Mouse (Mus musculus) CH12.LX (cell line): ENCODE measurements around the gene Synpo2l. TPM values are rescaled to one million over a fixed set of nuclear protein-coding genes. Genes with fewer than 3 reads are reported as not detected.

ENCODE experiments used
- DNase-seq: peaks from one replicate; pipeline ENCODE4 v3.0.0-alpha.2; 2013; ENCODE audit errors: extremely low read depth
- H3K27ac ChIP-seq: 2 replicates; pipeline ENCODE4 v1.5.1; 2012; ENCODE audit warnings: low read depth, mild to moderate bottlenecking, control low read depth, moderate library complexity; ENCODE audit not compliant: insufficient read depth
- H3K27me3 ChIP-seq: replicated peaks from 2 replicates; pipeline ENCODE3; 2012; ENCODE audit warnings: inconsistent platforms
- H3K36me3 ChIP-seq, 2 experiments: replicated peaks in 1 of 2; 2 replicates each; pipeline versions ENCODE3 to v1.6.1; 2012; ENCODE audit warnings: inconsistent platforms in 1 of 2, low read length in 1 of 2, mild to moderate bottlenecking in 1 of 2, mixed read lengths in 1 of 2, moderate library complexity in 1 of 2; ENCODE audit not compliant: control insufficient read depth in 1 of 2, insufficient read depth in 1 of 2
- H3K4me1 ChIP-seq, 2 experiments: 2 replicates each; pipeline ENCODE4 v1.6.1; 2012; ENCODE audit warnings: inconsistent platforms in 1 of 2, moderate library complexity in 1 of 2; ENCODE audit not compliant: insufficient read depth in 2 of 2, control insufficient read depth in 1 of 2
- H3K4me2 ChIP-seq: 2 replicates; pipeline ENCODE4 v1.6.1; 2012; ENCODE audit warnings: low read depth, mild to moderate bottlenecking, control low read depth; ENCODE audit not compliant: poor library complexity, insufficient read depth, severe bottlenecking
- H3K4me3 ChIP-seq, 3 experiments: fragments of 150-350 bp in 1 of 3; sonication (generic) in 1 of 3; replicated peaks in 1 of 3; 2 replicates each; pipeline versions ENCODE3 to v1.5.1; 2011 to 2012; ENCODE audit warnings: low read depth in 2 of 3, low read length in 2 of 3, mild to moderate bottlenecking in 2 of 3, moderate library complexity in 2 of 3, control low read depth in 1 of 3, improper control_type of control experiment in 1 of 3, inconsistent platforms in 1 of 3, mixed read lengths in 1 of 3; ENCODE audit not compliant: poor library complexity in 1 of 3
- H3K79me2 ChIP-seq: replicated peaks from 2 replicates; pipeline ENCODE4 v1.6.1; 2012; ENCODE audit warnings: mild to moderate bottlenecking, moderate library complexity; ENCODE audit not compliant: control insufficient read depth, poor library complexity, insufficient read depth, severe bottlenecking; ENCODE audit errors: extremely low read depth
- H3K9ac ChIP-seq: 2 replicates; pipeline ENCODE4 v1.6.1; 2012; ENCODE audit warnings: low read depth, mild to moderate bottlenecking, control low read depth, moderate library complexity; ENCODE audit not compliant: insufficient read depth
- H3K9me3 ChIP-seq: replicated peaks from 2 replicates; pipeline ENCODE3; 2012; ENCODE audit warnings: low read length, inconsistent platforms, mixed read lengths
- BHLHE40 ChIP-seq: IDR thresholded peaks from 2 replicates; pipeline ENCODE4 v1.6.1; 2011; ENCODE audit warnings: mild to moderate bottlenecking, low read depth, low read length, improper control_type of control experiment
- CHD1 ChIP-seq: IDR thresholded peaks from 2 replicates; pipeline ENCODE4 v1.6.1; 2012; ENCODE audit warnings: low read depth, low read length, improper control_type of control experiment, inconsistent platforms
- ETS1 ChIP-seq: conservative IDR thresholded peaks from 2 replicates; pipeline ENCODE4 v1.6.1; 2012; ENCODE audit warnings: low read depth, mild to moderate bottlenecking, inconsistent platforms, low read length, improper control_type of control experiment, moderate library complexity
- GABPA ChIP-seq: IDR thresholded peaks from 2 replicates; pipeline ENCODE4 v1.6.1; 2012; ENCODE audit warnings: low read depth, low read length, improper control_type of control experiment, inconsistent platforms; ENCODE audit not compliant: insufficient replicate concordance
- HCFC1 ChIP-seq: IDR thresholded peaks from 2 replicates; pipeline ENCODE4 v1.6.1; 2012; ENCODE audit warnings: low read depth, mild to moderate bottlenecking, inconsistent platforms, low read length, improper control_type of control experiment
- IRF4 ChIP-seq: IDR thresholded peaks from 2 replicates; pipeline ENCODE4 v1.6.1; 2014; ENCODE audit warnings: low read depth, mild to moderate bottlenecking, inconsistent platforms, low read length, improper control_type of control experiment
- JUN ChIP-seq: IDR thresholded peaks from 2 replicates; pipeline ENCODE4 v1.6.1; 2011; ENCODE audit warnings: low read depth, mild to moderate bottlenecking, low read length, improper control_type of control experiment, moderate library complexity; ENCODE audit not compliant: insufficient read depth
- JUND ChIP-seq: conservative IDR thresholded peaks from 2 replicates; pipeline ENCODE4 v1.6.1; 2011; ENCODE audit warnings: low read depth, low read length, improper control_type of control experiment
- MAFK ChIP-seq: IDR thresholded peaks from 2 replicates; pipeline ENCODE4 v1.6.1; 2011; ENCODE audit warnings: low read length, improper control_type of control experiment; ENCODE audit not compliant: insufficient replicate concordance
- MAX ChIP-seq: IDR thresholded peaks from 2 replicates; pipeline ENCODE4 v1.6.1; 2011; ENCODE audit warnings: low read length, improper control_type of control experiment
- MAZ ChIP-seq: IDR thresholded peaks from 2 replicates; pipeline ENCODE4 v1.6.1; 2012; ENCODE audit warnings: low read depth, mild to moderate bottlenecking, inconsistent platforms, low read length, improper control_type of control experiment, moderate library complexity
- NELFE ChIP-seq: IDR thresholded peaks from 2 replicates; pipeline ENCODE4 v1.6.1; 2011; ENCODE audit warnings: low read depth, low read length, improper control_type of control experiment
- NRF1 ChIP-seq: IDR thresholded peaks from 2 replicates; pipeline ENCODE4 v1.6.1; 2014; ENCODE audit warnings: low read depth, mild to moderate bottlenecking, inconsistent platforms, low read length, improper control_type of control experiment, moderate library complexity
- PAX5 ChIP-seq: IDR thresholded peaks from 2 replicates; pipeline ENCODE4 v1.6.1; 2012; ENCODE audit warnings: low read length, inconsistent platforms, mixed read lengths
- POLR2A ChIP-seq: IDR thresholded peaks from 2 replicates; pipeline ENCODE4 v1.6.1; 2011; ENCODE audit warnings: low read depth, mild to moderate bottlenecking, improper control_type of control experiment, low read length
- RAD21 ChIP-seq: IDR thresholded peaks from 2 replicates; pipeline ENCODE4 v1.6.1; 2011; ENCODE audit warnings: low read depth, mild to moderate bottlenecking, low read length, improper control_type of control experiment, moderate library complexity
- RCOR1 ChIP-seq: conservative IDR thresholded peaks from 2 replicates; pipeline ENCODE4 v1.6.1; 2012; ENCODE audit warnings: low read depth, mild to moderate bottlenecking, inconsistent platforms, low read length, improper control_type of control experiment
- USF1 ChIP-seq: IDR thresholded peaks from 2 replicates; pipeline ENCODE4 v1.6.1; 2014; ENCODE audit warnings: low read depth, mild to moderate bottlenecking, inconsistent platforms, low read length, improper control_type of control experiment
- ZKSCAN1 ChIP-seq: IDR thresholded peaks from 2 replicates; pipeline ENCODE4 v1.6.1; 2012; ENCODE audit warnings: low read depth, inconsistent platforms, low read length, improper control_type of control experiment, borderline replicate concordance
- ZNF384 ChIP-seq: IDR thresholded peaks from 2 replicates; pipeline ENCODE4 v1.6.1; 2012; ENCODE audit warnings: low read depth, low read length, improper control_type of control experiment, inconsistent platforms
- dilution Hi-C: fragments of 300-500 bp; cut with MboI; formaldehyde crosslinking; loops from 2 replicates; pipeline ENCODE4 v1.14.3; 2020; ENCODE audit warnings: low sequenced_read_pairs; ENCODE audit not compliant: extremely low pct_unique_long_range_greater_than_20kb, extremely low pct_ligation_motif_present
- in situ Hi-C: fragments of 300-500 bp; cut with MboI; formaldehyde crosslinking; loops from 3 replicates; pipeline ENCODE4 v1.14.3; 2019; ENCODE audit warnings: low sequenced_read_pairs, low pct_ligation_motif_present, low pct_unique_long_range_greater_than_20kb, mixed read lengths
- polyA plus RNA-seq: library from polyadenylated mRNA; unstranded; fragments of >175 nt; gene quantifications from 2 replicates; pipeline ENCODE4 v1.2.1, GENCODE M21; 2012; ENCODE audit warnings: low read depth; ENCODE audit not compliant: insufficient read length
- total RNA-seq, 2 experiments: library from RNA; depleted of rRNA; stranded (reverse); fragments of 300-350 nt in 1 of 2; fragments of >200 nt in 1 of 2; gene quantifications; 2 replicates each; pipeline ENCODE4 v1.2.3; 2012 to 2014

Synpo2l gene
- total and polyA plus RNA-seq, 3 experiments = 0.04 to 0.13 TPM; not detected in 1

- peaks cover 8 to 60% of the 10 kb centered on the region in 2 experiments; a peak in 3 of 4 replicates for H3K4me1 ChIP-seq
- peak overlapping the region; percentile 37; the same call in 1 of the 2 replicates for H3K9ac ChIP-seq
- no peak for TF ChIP-seq POLR2A
- TF ChIP-seq BHLHE40 = peak; percentile 72
- TF ChIP-seq, all 38 proteins: peak for 1
- DNase-seq = no peak
- Histone ChIP-seq H3K79me2 (peaks cover 83% of the 10 kb centered on the region), H3K4me3 (no peak overlapping the region), H3K27me3 (no peaks in the 10 kb centered on the region), H3K4me2 (peak overlapping the region; percentile 96; the same call in 1 of the 2 replicates), H3K27ac (no peak overlapping the region), H3K36me3 (peaks cover 9 to 56% of the 10 kb centered on the region in 2 experiments), H3K9me3 (no peaks in the 10 kb centered on the region)
- in situ Hi-C loops = no loop called here
- dilution Hi-C loops = no loop called here
Measured at GRCm38 (mm10) chr14:20700362-20700761, 32.2 kb upstream of the Synpo2l start.

GRCm38 (mm10) chr14:20698515-20698914 is 30.4 kb upstream of the Synpo2l start:
- Histone ChIP-seq H3K4me3 (no peak overlapping the region), H3K9me3 (no peaks in the 10 kb centered on the region), H3K79me2 (peaks cover 79% of the 10 kb centered on the region), H3K9ac (0 out of 2 replicates have a peak overlapping the region, but pooled peaks have one; percentile 20), H3K36me3 (peaks cover 7 to 57% of the 10 kb centered on the region in 2 experiments), H3K27ac (no peak overlapping the region)
- DNase-seq = no peak
- no peak for TF ChIP-seq ZKSCAN1
- TF ChIP-seq JUND = no peak
- no peak for TF ChIP-seq USF1
- no peak for TF ChIP-seq MAZ
- no peak for TF ChIP-seq PAX5
- TF ChIP-seq MAX = no peak
- no peak for TF ChIP-seq NELFE
- no peak for TF ChIP-seq GABPA
- TF ChIP-seq ZNF384 = no peak
- TF ChIP-seq HCFC1 = no peak
- TF ChIP-seq NRF1 = no peak
- no peak for TF ChIP-seq RCOR1
- no peak for TF ChIP-seq JUN
- no peak for TF ChIP-seq IRF4
- TF ChIP-seq MAFK = no peak
- TF ChIP-seq ETS1 = no peak
- TF ChIP-seq POLR2A = no peak
- no peak for TF ChIP-seq CHD1
- TF ChIP-seq RAD21 = no peak
- TF ChIP-seq, all 38 proteins: peak for 0
- in situ Hi-C loops (no loop called here), dilution Hi-C loops (no loop called here)
- 0 out of 2 replicates have a peak overlapping the region, but pooled peaks have one; percentile 4 for H3K4me2 ChIP-seq
- peaks cover 18 to 65% of the 10 kb centered on the region in 2 experiments for H3K4me1 ChIP-seq
- no peaks in the 10 kb centered on the region for H3K27me3 ChIP-seq
